Mouse (Mus musculus): ENCODE results near the gene Cdc37. TPM values are rescaled to one million over a fixed set of nuclear protein-coding genes. Genes with fewer than 3 reads are reported as not detected.

The Cdc37 gene
- polyA plus RNA-seq, 1 experiment from 2014 or later: 301 TPM

DNA sequence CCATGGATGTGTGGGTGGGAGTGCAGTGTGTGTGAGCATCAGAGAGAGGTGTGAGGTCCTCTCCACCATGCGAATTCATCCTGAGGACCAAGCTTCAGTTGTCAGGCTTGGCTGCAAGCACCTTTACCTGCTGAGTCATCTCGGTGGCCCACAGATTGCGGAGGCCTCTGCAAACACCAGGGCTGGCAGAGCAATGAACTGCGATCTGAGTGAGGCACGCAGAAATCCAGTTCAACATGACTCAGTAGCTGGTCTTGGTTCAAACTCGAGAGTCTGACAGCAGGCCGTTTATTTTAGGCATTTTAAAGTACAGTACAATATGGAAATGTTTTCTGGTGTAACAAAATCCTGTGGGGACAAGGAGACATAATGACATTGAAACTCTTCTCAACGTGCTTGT lies 52.0 kb downstream of the Cdc37 start:
- H3K9ac ChIP-seq (ENCODE audit: low read length): no peak overlapping the region
- H3K27me3 ChIP-seq (ENCODE audit: control insufficient read depth, insufficient read depth, low read depth, low read length): no peaks in the 10 kb centered on the region
- H3K27ac ChIP-seq (ENCODE audit: low read length): no peak overlapping the region
- WGBS: 66% methylated on average over 8 of the region's 8 CpGs
- no peaks in the 10 kb centered on the region for H3K36me3 ChIP-seq (ENCODE audit: control insufficient read depth, insufficient read depth, low read length)
- H3K9me3 ChIP-seq (ENCODE audit: control insufficient read depth, low read length): no peaks in the 10 kb centered on the region
- no peak overlapping the region for H3K4me2 ChIP-seq (ENCODE audit: low read depth, low read length)
- ATAC-seq (ENCODE audit: low read depth): no peak
- H3K4me1 ChIP-seq (replicated peaks; ENCODE audit: control insufficient read depth, insufficient read depth, low read length): no peaks in the 10 kb centered on the region
- H3K4me3 ChIP-seq (ENCODE audit: low read length): no peak overlapping the region

DNA sequence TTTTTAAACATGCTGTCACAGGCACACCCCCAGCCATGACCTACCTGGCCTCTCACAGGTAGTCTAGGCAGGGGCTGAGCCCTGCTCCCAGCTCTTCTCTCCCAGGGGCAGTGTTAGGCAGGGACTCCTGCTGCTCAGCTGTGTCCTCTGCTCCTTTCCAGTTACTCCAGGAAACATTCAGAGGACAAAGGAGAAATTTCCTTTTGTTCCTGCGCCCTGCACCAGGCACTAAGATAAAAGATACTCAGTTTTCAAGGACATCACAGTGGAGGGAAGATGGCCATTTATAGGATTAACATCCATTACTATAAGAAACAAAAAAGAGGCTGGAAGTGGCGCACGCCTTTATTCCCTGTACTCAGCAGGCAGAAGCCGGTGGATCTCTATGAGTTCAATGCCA lies 53.8 kb downstream of the Cdc37 start:
- H3K4me2 ChIP-seq (ENCODE audit: low read depth, low read length): no peak overlapping the region
- no peak overlapping the region for H3K27ac ChIP-seq (ENCODE audit: low read length)
- H3K36me3 ChIP-seq (ENCODE audit: control insufficient read depth, insufficient read depth, low read length): no peaks in the 10 kb centered on the region
- no peaks in the 10 kb centered on the region for H3K9me3 ChIP-seq (ENCODE audit: control insufficient read depth, low read length)
- H3K9ac ChIP-seq (ENCODE audit: low read length): no peak overlapping the region
- H3K27me3 ChIP-seq (ENCODE audit: control insufficient read depth, insufficient read depth, low read depth, low read length): no peaks in the 10 kb centered on the region
- 94% methylated on average over 4 of the region's 4 CpGs for WGBS
- H3K4me1 ChIP-seq (replicated peaks; ENCODE audit: control insufficient read depth, insufficient read depth, low read length): peaks cover under 1% of the 10 kb centered on the region; the same call in 1 of the 2 replicates
- no peak for ATAC-seq (ENCODE audit: low read depth)
- H3K4me3 ChIP-seq (ENCODE audit: low read length): no peak overlapping the region

DNA sequence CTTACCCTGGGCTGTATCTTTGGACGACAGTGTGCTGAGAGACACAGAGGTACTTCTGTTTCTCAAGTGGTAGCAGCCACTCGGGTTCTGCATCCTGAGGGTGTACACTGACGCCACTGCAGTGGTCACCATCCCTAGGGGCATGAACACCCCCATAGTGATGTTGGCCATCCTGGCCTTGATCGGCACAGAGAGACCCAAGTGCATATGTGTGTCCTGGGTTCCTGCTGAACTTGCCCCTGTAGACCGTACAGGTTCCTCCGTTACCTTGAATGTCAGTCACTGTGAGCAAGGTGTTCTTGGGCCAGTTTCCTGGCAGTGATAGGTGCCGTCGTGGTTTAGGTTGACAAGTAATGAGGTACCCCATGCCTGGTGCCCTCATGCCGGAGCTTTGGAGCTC lies 56.4 kb downstream of the Cdc37 start:
- 89% methylated on average over 9 of the region's 9 CpGs for WGBS
- H3K9me3 ChIP-seq (ENCODE audit: control insufficient read depth, low read length): no peaks in the 10 kb centered on the region
- no peak overlapping the region for H3K27ac ChIP-seq (ENCODE audit: low read length)
- peaks cover 7% of the 10 kb centered on the region for H3K36me3 ChIP-seq (ENCODE audit: control insufficient read depth, insufficient read depth, low read length)
- no peak overlapping the region for H3K4me3 ChIP-seq (ENCODE audit: low read length)
- no peak overlapping the region for H3K9ac ChIP-seq (ENCODE audit: low read length)
- H3K4me2 ChIP-seq (ENCODE audit: low read depth, low read length): no peak overlapping the region
- no peaks in the 10 kb centered on the region for H3K27me3 ChIP-seq (ENCODE audit: control insufficient read depth, insufficient read depth, low read depth, low read length)
- peaks cover 9% of the 10 kb centered on the region for H3K4me1 ChIP-seq (replicated peaks; ENCODE audit: control insufficient read depth, insufficient read depth, low read length)
- no peak for ATAC-seq (ENCODE audit: low read depth)

DNA sequence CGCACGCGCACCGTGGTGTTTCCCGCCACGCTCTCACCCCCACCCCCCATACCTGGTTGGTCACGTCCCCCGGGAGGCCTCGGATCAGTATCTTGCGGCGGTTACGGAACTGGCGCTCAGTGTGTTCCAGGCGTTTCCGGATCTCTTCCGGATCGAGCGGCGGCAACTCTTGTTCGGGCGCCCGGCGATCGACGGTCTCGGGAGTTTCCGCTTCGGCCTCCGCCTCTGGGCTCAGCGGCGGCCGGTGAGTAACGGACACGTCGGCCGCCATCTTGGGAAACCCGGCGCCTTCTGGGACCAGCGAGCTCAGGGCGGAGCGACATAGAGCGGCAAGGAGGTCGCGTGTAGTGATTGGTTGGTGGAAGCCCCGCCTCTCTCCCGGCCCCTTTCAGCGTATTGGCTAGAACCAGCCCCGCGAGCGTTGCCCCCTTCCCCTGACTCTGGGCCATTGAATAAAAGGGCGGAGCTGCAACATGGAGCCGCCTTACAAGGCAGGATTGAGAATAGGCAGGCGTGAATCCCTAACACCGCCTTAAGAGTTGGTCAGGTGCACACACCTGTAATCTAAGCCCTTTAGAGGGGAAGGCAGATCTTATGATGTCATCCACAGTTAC lies 58.0 kb downstream of the Cdc37 start, which contains the start of the genes Gm38431 and Raver1:
TSS of gene Gm38431 (minus strand) at position 291 of the 614 bp plus-strand sequence.
TSS of gene Raver1 (minus strand) at position 302 of the 614 bp plus-strand sequence.
- peak; percentile 100 for ATAC-seq (ENCODE audit: low read depth)
- Histone ChIP-seq H3K36me3 (ENCODE audit: control insufficient read depth, insufficient read depth, low read length) (peaks cover 17% of the 10 kb centered on the region), H3K4me2 (ENCODE audit: low read depth, low read length) (peak within 1 kb of the TSS; percentile 91), H3K27me3 (ENCODE audit: control insufficient read depth, insufficient read depth, low read depth, low read length) (no peaks in the 10 kb centered on the region), H3K4me3 (ENCODE audit: low read length) (peak within 1 kb of the TSS; percentile 85), H3K4me1 (replicated peaks; ENCODE audit: control insufficient read depth, insufficient read depth, low read length) (peaks cover 9% of the 10 kb centered on the region), H3K9ac (ENCODE audit: low read length) (peak within 1 kb of the TSS; percentile 83), H3K27ac (ENCODE audit: low read length) (peak within 1 kb of the TSS; percentile 88), H3K9me3 (ENCODE audit: control insufficient read depth, low read length) (no peaks in the 10 kb centered on the region)
- WGBS: under 1% methylated on average over 54 of the region's 54 CpGs

DNA sequence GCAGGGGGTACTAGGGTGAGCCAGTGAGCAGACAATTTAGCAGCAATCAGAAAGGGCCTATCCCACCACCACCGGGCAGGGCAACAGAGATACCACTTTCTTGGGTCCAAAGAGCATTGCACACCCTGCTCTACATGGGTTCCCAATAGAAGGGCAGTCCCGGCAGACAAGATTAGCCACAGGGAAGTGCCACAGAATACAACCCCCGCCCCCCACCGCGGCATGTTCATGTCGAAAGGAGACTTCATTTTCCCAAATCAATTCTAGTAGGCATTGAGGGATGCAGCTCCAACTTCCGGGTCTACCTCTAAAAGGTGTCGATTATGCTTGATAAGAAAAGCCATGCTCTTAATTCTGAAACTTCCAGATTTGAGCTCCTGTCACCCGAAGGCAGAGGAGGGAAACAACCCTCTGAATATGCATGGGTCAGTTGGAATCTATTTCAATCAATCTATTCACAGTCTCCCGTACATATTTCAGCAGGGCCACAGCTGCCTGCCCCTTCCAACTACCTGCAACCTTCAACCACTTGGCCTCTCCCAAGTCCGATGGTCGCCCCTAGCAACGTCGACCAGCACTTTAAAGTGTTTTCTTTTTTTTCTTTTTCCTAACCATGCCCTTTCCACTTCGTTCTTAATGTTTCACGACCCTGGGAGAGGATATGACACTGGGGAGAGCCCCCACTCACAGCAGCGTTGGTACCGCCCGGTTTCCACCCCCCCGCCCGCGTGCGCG lies 58.6 kb downstream of the Cdc37 start:
- H3K4me1 ChIP-seq (replicated peaks; ENCODE audit: control insufficient read depth, insufficient read depth, low read length): peaks cover 9% of the 10 kb centered on the region
- peak overlapping the region; percentile 88 for H3K27ac ChIP-seq (ENCODE audit: low read length)
- WGBS: 2% methylated on average over 24 of the region's 24 CpGs
- H3K4me2 ChIP-seq (ENCODE audit: low read depth, low read length): peak overlapping the region; percentile 91
- H3K9me3 ChIP-seq (ENCODE audit: control insufficient read depth, low read length): no peaks in the 10 kb centered on the region
- peaks cover 22% of the 10 kb centered on the region for H3K36me3 ChIP-seq (ENCODE audit: control insufficient read depth, insufficient read depth, low read length)
- H3K9ac ChIP-seq (ENCODE audit: low read length): peak overlapping the region; percentile 83
- H3K4me3 ChIP-seq (ENCODE audit: low read length): peak overlapping the region; percentile 85
- peak; percentile 2; the same call in 1 of the 2 replicates for ATAC-seq (ENCODE audit: low read depth)
- H3K27me3 ChIP-seq (ENCODE audit: control insufficient read depth, insufficient read depth, low read depth, low read length): no peaks in the 10 kb centered on the region

DNA sequence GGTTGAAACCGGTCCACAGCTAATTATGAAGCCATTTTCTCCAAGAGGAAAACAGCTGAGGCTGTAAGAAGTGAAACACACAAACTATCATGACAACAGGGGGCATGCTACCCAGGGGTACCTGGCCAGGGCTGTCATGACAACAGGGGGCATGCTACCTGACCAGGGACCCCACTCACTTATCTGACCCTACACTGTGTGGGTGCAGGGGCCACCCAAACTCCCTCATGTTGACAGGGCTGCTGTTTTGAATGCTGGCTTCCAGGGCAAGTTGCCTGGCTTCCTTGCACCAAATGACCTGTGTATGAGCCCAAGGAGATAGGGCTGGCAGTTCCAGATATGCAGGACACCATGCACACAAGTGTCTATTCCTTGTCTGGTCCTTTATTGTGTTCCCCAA lies 59.2 kb downstream of the Cdc37 start:
- H3K27me3 ChIP-seq (ENCODE audit: control insufficient read depth, insufficient read depth, low read depth, low read length): no peaks in the 10 kb centered on the region
- H3K9ac ChIP-seq (ENCODE audit: low read length): peak overlapping the region; percentile 83
- peak overlapping the region; percentile 91 for H3K4me2 ChIP-seq (ENCODE audit: low read depth, low read length)
- no peak for ATAC-seq (ENCODE audit: low read depth)
- no peaks in the 10 kb centered on the region for H3K9me3 ChIP-seq (ENCODE audit: control insufficient read depth, low read length)
- H3K4me1 ChIP-seq (replicated peaks; ENCODE audit: control insufficient read depth, insufficient read depth, low read length): peaks cover 9% of the 10 kb centered on the region
- 71% methylated on average over 1 of the region's 1 CpGs for WGBS
- peaks cover 28% of the 10 kb centered on the region for H3K36me3 ChIP-seq (ENCODE audit: control insufficient read depth, insufficient read depth, low read length)
- H3K4me3 ChIP-seq (ENCODE audit: low read length): peak overlapping the region; percentile 85
- no peak overlapping the region for H3K27ac ChIP-seq (ENCODE audit: low read length)

DNA sequence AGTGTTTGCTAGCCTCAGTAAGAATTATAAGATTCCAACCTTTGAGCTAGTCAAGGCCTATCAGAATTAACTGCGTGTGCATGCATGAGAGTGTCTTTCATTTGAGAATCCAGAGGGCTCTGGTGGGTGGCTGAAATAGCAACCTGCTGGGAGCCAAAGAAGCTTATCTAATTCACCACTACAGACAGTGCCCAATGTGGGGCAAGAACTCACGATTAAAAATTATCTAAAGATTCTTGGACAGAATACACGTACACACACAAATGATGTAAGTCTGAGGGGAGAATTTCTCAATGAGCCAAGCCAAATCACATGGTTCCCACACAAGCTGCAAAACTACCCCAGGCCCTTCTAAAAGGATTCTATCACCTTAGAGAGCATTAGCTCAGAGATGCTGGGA lies 66.5 kb downstream of the Cdc37 start:
- Histone ChIP-seq H3K36me3 (ENCODE audit: control insufficient read depth, insufficient read depth, low read length) (peaks cover 80% of the 10 kb centered on the region), H3K4me1 (replicated peaks; ENCODE audit: control insufficient read depth, insufficient read depth, low read length) (no peaks in the 10 kb centered on the region), H3K27me3 (ENCODE audit: control insufficient read depth, insufficient read depth, low read depth, low read length) (no peaks in the 10 kb centered on the region), H3K9ac (ENCODE audit: low read length) (no peak overlapping the region), H3K9me3 (ENCODE audit: control insufficient read depth, low read length) (no peaks in the 10 kb centered on the region), H3K27ac (ENCODE audit: low read length) (no peak overlapping the region), H3K4me2 (ENCODE audit: low read depth, low read length) (no peak overlapping the region), H3K4me3 (ENCODE audit: low read length) (no peak overlapping the region)
- no peak for ATAC-seq (ENCODE audit: low read depth)
- WGBS: 72% methylated on average over 3 of the region's 3 CpGs

Other genes with a start within 250 kb of the Cdc37 start
- 92.5 and 97.1 TPM in 2 replicates for gene Dnmt1, start 190.1 kb downstream of the Cdc37 start, polyA plus RNA-seq (2015; fragmentation: Nextera tagmentation; extraction: Ambion mirVana)
- 63.5 and 67.2 TPM in 2 replicates for gene S1pr2, start 173.2 kb downstream of the Cdc37 start, polyA plus RNA-seq (2015; fragmentation: Nextera tagmentation; extraction: Ambion mirVana)
- 156 TPM in 2 replicates for gene Mrpl4, start 147.2 kb downstream of the Cdc37 start, polyA plus RNA-seq (2015; fragmentation: Nextera tagmentation; extraction: Ambion mirVana)
- 76.2 and 93.0 TPM in 2 replicates for gene Icam1, start 134.0 kb downstream of the Cdc37 start, polyA plus RNA-seq (2015; fragmentation: Nextera tagmentation; extraction: Ambion mirVana)
- gene Icam4, start 120.6 kb downstream of the Cdc37 start, polyA plus RNA-seq (2015; fragmentation: Nextera tagmentation; extraction: Ambion mirVana): 2.2 and 4.2 TPM in 2 replicates
- gene Icam5, start 117.9 kb downstream of the Cdc37 start, polyA plus RNA-seq (2015; fragmentation: Nextera tagmentation; extraction: Ambion mirVana): 0.24 and 0.33 TPM in 2 replicates
- 1.1 and 1.2 TPM in 2 replicates for gene Zglp1, start 82.9 kb downstream of the Cdc37 start, polyA plus RNA-seq (2015; fragmentation: Nextera tagmentation; extraction: Ambion mirVana)
- gene Gm49373, start 76.9 kb downstream of the Cdc37 start, polyA plus RNA-seq (2015; fragmentation: Nextera tagmentation; extraction: Ambion mirVana): 0.09 and 0.49 TPM in 2 replicates
- 44.1 and 46.5 TPM in 2 replicates for gene Fdx1l, start 76.4 kb downstream of the Cdc37 start, polyA plus RNA-seq (2015; fragmentation: Nextera tagmentation; extraction: Ambion mirVana)
- gene Gm38431, start 58.0 kb downstream of the Cdc37 start, polyA plus RNA-seq (2015; fragmentation: Nextera tagmentation; extraction: Ambion mirVana): 1.2 and 3.3 TPM in 2 replicates
- 56.8 and 69.1 TPM in 2 replicates for gene Raver1, start 58.0 kb downstream of the Cdc37 start, polyA plus RNA-seq (2015; fragmentation: Nextera tagmentation; extraction: Ambion mirVana)
- gene Tyk2, start 18.7 kb downstream of the Cdc37 start, polyA plus RNA-seq (2015; fragmentation: Nextera tagmentation; extraction: Ambion mirVana): 16.9 and 18.1 TPM in 2 replicates
- 9.7 and 11.0 TPM in 2 replicates for gene Pde4a, start 15.7 kb upstream of the Cdc37 start, polyA plus RNA-seq (2015; fragmentation: Nextera tagmentation; extraction: Ambion mirVana)
- gene Keap1, start 89.4 kb upstream of the Cdc37 start, polyA plus RNA-seq (2015; fragmentation: Nextera tagmentation; extraction: Ambion mirVana): 60.4 and 61.3 TPM in 2 replicates
- gene S1pr5, start 98.5 kb upstream of the Cdc37 start, polyA plus RNA-seq (2015; fragmentation: Nextera tagmentation; extraction: Ambion mirVana): 0.11 and 0.21 TPM in 2 replicates
- gene Atg4d, start 115.3 kb upstream of the Cdc37 start, polyA plus RNA-seq (2015; fragmentation: Nextera tagmentation; extraction: Ambion mirVana): 39.9 and 42.3 TPM in 2 replicates
- gene Kri1, start 138.0 kb upstream of the Cdc37 start, polyA plus RNA-seq (2015; fragmentation: Nextera tagmentation; extraction: Ambion mirVana): 15.8 and 16.7 TPM in 2 replicates
- gene Cdkn2d, start 141.4 kb upstream of the Cdc37 start, polyA plus RNA-seq (2015; fragmentation: Nextera tagmentation; extraction: Ambion mirVana): 57.7 TPM in 2 replicates
- 50.0 and 53.2 TPM in 2 replicates for gene Ap1m2, start 162.4 kb upstream of the Cdc37 start, polyA plus RNA-seq (2015; fragmentation: Nextera tagmentation; extraction: Ambion mirVana)
- gene Slc44a2, start 170.7 kb upstream of the Cdc37 start, polyA plus RNA-seq (2015; fragmentation: Nextera tagmentation; extraction: Ambion mirVana): 178 and 186 TPM in 2 replicates
- 160 and 168 TPM in 2 replicates for gene Ilf3, start 217.9 kb upstream of the Cdc37 start, polyA plus RNA-seq (2015; fragmentation: Nextera tagmentation; extraction: Ambion mirVana)